Mouse (Mus musculus) lung, adult 2 months (tissue): ENCODE results near the gene Neurog1.

ENCODE experiments used
- CTCF ChIP-seq: fragments of 200-500 bp; IDR thresholded peaks from 2 replicates; pipeline ENCODE4 v1.5.1; 2011; ENCODE audit warnings: mild to moderate bottlenecking, low read length, control low read depth; ENCODE audit not compliant: insufficient read depth
- POLR2A ChIP-seq: fragments of 200-500 bp; IDR thresholded peaks from 2 replicates; pipeline ENCODE4 v1.6.1; 2011; ENCODE audit warnings: low read depth, mild to moderate bottlenecking, control low read depth, low read length, borderline replicate concordance; ENCODE audit errors: extremely low read depth

DNA sequence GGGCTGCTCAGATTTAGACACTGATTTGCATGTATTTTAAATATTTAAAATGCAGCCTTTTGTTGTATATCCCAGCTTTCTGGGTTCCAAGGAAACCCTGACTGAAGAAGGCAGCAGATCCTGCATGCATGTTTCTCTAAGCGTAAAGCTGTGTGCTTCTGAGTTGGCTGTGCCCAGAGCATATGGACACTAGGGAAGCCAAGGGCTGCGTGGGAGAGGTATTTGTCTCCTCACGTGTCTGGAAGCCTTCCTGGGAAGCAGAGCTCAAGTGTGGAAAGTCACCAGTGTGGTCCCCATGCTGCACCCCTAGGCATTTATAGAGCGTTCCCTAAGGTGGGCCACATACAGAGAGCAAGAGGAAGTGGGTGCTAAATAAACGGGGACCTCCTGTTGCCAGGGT, 13.7 kb upstream of the Neurog1 start:
- TF ChIP-seq POLR2A, result no peak
- no peak for TF ChIP-seq CTCF
